Mouse (Mus musculus): Measurements from ENCODE around the gene Usp39.

The Usp39 gene

GRCm38 (mm10) chr6:72345074-72345567 is at the start of gene Usp39:
Gene Usp39, minus strand, starts transcription at chr6:72345184.
- DNase-seq (ENCODE audit: low spot score in 2 of 2), result peak; percentile 97 to 98

GRCm38 (mm10) chr6:72392341-72392740 is 47.4 kb upstream of the Usp39 start:
- DNase-seq (ENCODE audit: low spot score in 2 of 2), result no peak

- peak; percentile 40 to 41 for DNase-seq (ENCODE audit: low spot score in 2 of 2)
Observed at GRCm38 (mm10) chr6:72390795-72391521, 46.0 kb upstream of the Usp39 start.

GRCm38 (mm10) chr6:72389941-72390771 is 45.2 kb upstream of the Usp39 start, which contains the start of gene Vamp8:
Gene Vamp8, minus strand, starts transcription at chr6:72390703.
- peak; percentile 48 to 56 for DNase-seq (ENCODE audit: low spot score in 2 of 2)

- no peak for DNase-seq (ENCODE audit: low spot score in 2 of 2)
Observed at GRCm38 (mm10) chr6:72389471-72389940, 44.5 kb upstream of the Usp39 start.

GRCm38 (mm10) chr6:72388791-72389329 is 43.9 kb upstream of the Usp39 start:
- no peak for DNase-seq (ENCODE audit: low spot score in 2 of 2)

GRCm38 (mm10) chr6:72388266-72388665 is 43.3 kb upstream of the Usp39 start:
- DNase-seq (ENCODE audit: low spot score in 2 of 2), result no peak

GRCm38 (mm10) chr6:72387816-72388215 is 42.8 kb upstream of the Usp39 start:
- DNase-seq (ENCODE audit: low spot score in 2 of 2), result no peak

- no peak for DNase-seq (ENCODE audit: low spot score in 2 of 2)
Observed at GRCm38 (mm10) chr6:72386561-72386960, 41.6 kb upstream of the Usp39 start.

- no peak for DNase-seq (ENCODE audit: low spot score in 2 of 2)
Observed at GRCm38 (mm10) chr6:72385258-72385657, 40.3 kb upstream of the Usp39 start.

GRCm38 (mm10) chr6:72383952-72384351 is 39.0 kb upstream of the Usp39 start:
- no peak for DNase-seq (ENCODE audit: low spot score in 2 of 2)

GRCm38 (mm10) chr6:72383142-72383820 is 38.3 kb upstream of the Usp39 start:
- DNase-seq (ENCODE audit: low spot score in 2 of 2), result no peak

- no peak for DNase-seq (ENCODE audit: low spot score in 2 of 2)
Observed at GRCm38 (mm10) chr6:72382494-72382893, 37.5 kb upstream of the Usp39 start.

GRCm38 (mm10) chr6:72380131-72380770 is 35.3 kb upstream of the Usp39 start, which contains the start of gene Vamp5:
Gene Vamp5, minus strand, starts transcription at chr6:72380468.
- DNase-seq (ENCODE audit: low spot score in 2 of 2), result peak; percentile 49 to 54

GRCm38 (mm10) chr6:72379377-72380130 is 34.6 kb upstream of the Usp39 start:
- no peak for DNase-seq (ENCODE audit: low spot score in 2 of 2)

- no peak for DNase-seq (ENCODE audit: low spot score in 2 of 2)
Observed at GRCm38 (mm10) chr6:72378510-72379234, 33.7 kb upstream of the Usp39 start.

GRCm38 (mm10) chr6:72374820-72375563 is 30.0 kb upstream of the Usp39 start:
- DNase-seq (ENCODE audit: low spot score in 2 of 2), result no peak

- no peak for DNase-seq (ENCODE audit: low spot score in 2 of 2)
Observed at GRCm38 (mm10) chr6:72374206-72374605, 29.2 kb upstream of the Usp39 start.

GRCm38 (mm10) chr6:72373184-72373583 is 28.2 kb upstream of the Usp39 start:
- no peak for DNase-seq (ENCODE audit: low spot score in 2 of 2)

Measured in right cerebral cortex, postnatal 10 days (tissue).